Mouse (Mus musculus) MEL (cell line): Measurements from ENCODE around the gene Esx1. TPM values are rescaled to one million over a fixed set of nuclear protein-coding genes. Genes with fewer than 3 reads are reported as not detected.
A peak's percentile ranks its signal among the peaks of the same experiment; 100 is the strongest.

Source experiments
- DNase-seq: peaks from one replicate; pipeline ENCODE4 v3.0.0; 2011; ENCODE audit warnings: low read depth, low spot score
- H3K27ac ChIP-seq: 2 replicates; pipeline ENCODE4 v1.5.1; 2012; ENCODE audit warnings: low read depth, mild to moderate bottlenecking, control low read depth, low read length, moderate library complexity; ENCODE audit not compliant: control insufficient read depth
- H3K27me3 ChIP-seq, 2 experiments: fragments of 150-350 bp in 1 of 2; sonication (generic) in 1 of 2; 2 replicates each; pipeline ENCODE4 v1.6.1; 2012; ENCODE audit warnings: low read length in 2 of 2, mild to moderate bottlenecking in 2 of 2, improper control_type of control experiment in 1 of 2, moderate library complexity in 1 of 2; ENCODE audit not compliant: insufficient read depth in 2 of 2, control insufficient read depth in 1 of 2
- H3K36me3 ChIP-seq, 2 experiments: 2 replicates each; pipeline ENCODE4 v1.6.1; 2012 to 2014; ENCODE audit warnings: low read length in 2 of 2, improper control_type of control experiment in 1 of 2, inconsistent platforms in 1 of 2, mild to moderate bottlenecking in 1 of 2; ENCODE audit not compliant: insufficient read depth in 2 of 2, control insufficient read depth in 1 of 2
- H3K4me1 ChIP-seq, 2 experiments: fragments of 150-350 bp in 1 of 2; sonication (generic) in 1 of 2; 2 replicates each; pipeline ENCODE4 v1.6.1; 2012; ENCODE audit warnings: low read length in 2 of 2, improper control_type of control experiment in 1 of 2, mild to moderate bottlenecking in 1 of 2; ENCODE audit not compliant: insufficient read depth in 2 of 2, control insufficient read depth in 1 of 2
- H3K4me3 ChIP-seq, 2 experiments: fragments of 150-350 bp in 1 of 2; sonication (generic) in 1 of 2; 2 replicates each; pipeline ENCODE4 v1.5.1; 2012; ENCODE audit warnings: low read depth in 2 of 2, low read length in 2 of 2, mild to moderate bottlenecking in 2 of 2, moderate library complexity in 2 of 2, control low read depth in 1 of 2, improper control_type of control experiment in 1 of 2; ENCODE audit not compliant: control insufficient read depth in 1 of 2, insufficient read depth in 1 of 2
- H3K79me2 ChIP-seq: 2 replicates; pipeline ENCODE4 v1.6.1; 2012; ENCODE audit warnings: mild to moderate bottlenecking, low read length, moderate library complexity; ENCODE audit not compliant: control insufficient read depth, poor library complexity, insufficient read depth
- H3K9ac ChIP-seq: 2 replicates; pipeline ENCODE4 v1.6.1; 2012; ENCODE audit warnings: low read depth, mild to moderate bottlenecking, control low read depth, low read length, moderate library complexity; ENCODE audit not compliant: control insufficient read depth, poor library complexity, severe bottlenecking
- H3K9me3 ChIP-seq: fragments of 150-350 bp; sonication (generic); replicated peaks from 2 replicates; pipeline ENCODE4 v1.6.1; 2012; ENCODE audit warnings: mild to moderate bottlenecking, low read length, improper control_type of control experiment, moderate library complexity; ENCODE audit not compliant: insufficient read depth
- BHLHE40 ChIP-seq: IDR thresholded peaks from 2 replicates; pipeline ENCODE4 v1.6.1; 2012; ENCODE audit warnings: low read depth, mild to moderate bottlenecking, inconsistent platforms, low read length, improper control_type of control experiment, borderline replicate concordance
- CHD1 ChIP-seq: IDR thresholded peaks from 2 replicates; pipeline ENCODE4 v1.6.1; 2012; ENCODE audit warnings: low read depth, mild to moderate bottlenecking, inconsistent platforms, low read length, improper control_type of control experiment
- CHD2 ChIP-seq: IDR thresholded peaks from 2 replicates; pipeline ENCODE4 v1.6.1; 2011; ENCODE audit warnings: low read length, improper control_type of control experiment
- CTCF ChIP-seq, 3 experiments: IDR thresholded peaks in 2 of 3; conservative IDR thresholded peaks in 1 of 3; 2 replicates each; pipeline ENCODE4 v1.5.1; 2011 to 2012; ENCODE audit warnings: low read length in 3 of 3, low read depth in 2 of 3, mild to moderate bottlenecking in 2 of 3, improper control_type of control experiment in 1 of 3, inconsistent platforms in 1 of 3, mixed read lengths in 1 of 3, moderate library complexity in 1 of 3; ENCODE audit not compliant: control insufficient read depth in 1 of 3, insufficient read depth in 1 of 3, poor library complexity in 1 of 3, severe bottlenecking in 1 of 3
- E2F4 ChIP-seq: IDR thresholded peaks from 2 replicates; pipeline ENCODE4 v1.6.1; 2011; ENCODE audit warnings: low read depth, low read length, improper control_type of control experiment, borderline replicate concordance
- ELF1 ChIP-seq: IDR thresholded peaks from 2 replicates; pipeline ENCODE4 v1.6.1; 2014; ENCODE audit warnings: low read depth, mild to moderate bottlenecking, inconsistent platforms, low read length, improper control_type of control experiment, moderate library complexity
- EP300 ChIP-seq, 2 experiments: IDR thresholded peaks; 2 replicates each; pipeline ENCODE4 v1.6.1; 2011; ENCODE audit warnings: improper control_type of control experiment in 2 of 2, low read length in 2 of 2, low read depth in 1 of 2, mild to moderate bottlenecking in 1 of 2
- ETS1 ChIP-seq: IDR thresholded peaks from 2 replicates; pipeline ENCODE4 v1.6.1; 2012; ENCODE audit warnings: low read depth, mild to moderate bottlenecking, inconsistent platforms, low read length, improper control_type of control experiment, moderate library complexity
- GABPA ChIP-seq: IDR thresholded peaks from 2 replicates; pipeline ENCODE4 v1.6.1; 2012; ENCODE audit warnings: low read depth, mild to moderate bottlenecking, inconsistent platforms, low read length, improper control_type of control experiment, moderate library complexity
- GATA1 ChIP-seq: IDR thresholded peaks from 2 replicates; pipeline ENCODE4 v1.6.1; 2011; ENCODE audit warnings: low read depth, low read length, improper control_type of control experiment
- HCFC1 ChIP-seq: IDR thresholded peaks from 2 replicates; pipeline ENCODE4 v1.6.1; 2012; ENCODE audit warnings: low read depth, mild to moderate bottlenecking, inconsistent platforms, low read length, improper control_type of control experiment, moderate library complexity
- JUND ChIP-seq: IDR thresholded peaks from 2 replicates; pipeline ENCODE4 v1.6.1; 2011; ENCODE audit warnings: low read depth, mild to moderate bottlenecking, improper control_type of control experiment, low read length
- KAT2A ChIP-seq: conservative IDR thresholded peaks from 2 replicates; pipeline ENCODE4 v1.6.1; 2012; ENCODE audit warnings: low read depth, low read length, improper control_type of control experiment, inconsistent platforms
- MAFK ChIP-seq: IDR thresholded peaks from 2 replicates; pipeline ENCODE4 v1.6.1; 2011; ENCODE audit warnings: low read depth, mild to moderate bottlenecking, low read length, improper control_type of control experiment, borderline replicate concordance
- MAZ ChIP-seq: IDR thresholded peaks from 2 replicates; pipeline ENCODE4 v1.6.1; 2012; ENCODE audit warnings: low read depth, mild to moderate bottlenecking, inconsistent platforms, low read length, improper control_type of control experiment
- MEF2A ChIP-seq: IDR thresholded peaks from 2 replicates; pipeline ENCODE4 v1.6.1; 2014; ENCODE audit warnings: low read depth, mild to moderate bottlenecking, inconsistent platforms, low read length, improper control_type of control experiment; ENCODE audit not compliant: poor library complexity, insufficient replicate concordance, severe bottlenecking; ENCODE audit errors: extremely low read depth
- MXI1 ChIP-seq: IDR thresholded peaks from 2 replicates; pipeline ENCODE4 v1.6.1; 2011; ENCODE audit warnings: mild to moderate bottlenecking, low read depth, low read length, improper control_type of control experiment
- NELFE ChIP-seq: IDR thresholded peaks from 2 replicates; pipeline ENCODE4 v1.6.1; 2011; ENCODE audit warnings: low read depth, low read length, improper control_type of control experiment
- NRF1 ChIP-seq: IDR thresholded peaks from 2 replicates; pipeline ENCODE4 v1.6.1; 2014; ENCODE audit warnings: low read depth, mild to moderate bottlenecking, inconsistent platforms, low read length, improper control_type of control experiment, moderate library complexity; ENCODE audit not compliant: poor library complexity, insufficient read depth, severe bottlenecking
- POLR2A ChIP-seq, 2 experiments: IDR thresholded peaks; 2 replicates each; pipeline ENCODE4 v1.6.1; 2011 to 2012; ENCODE audit warnings: low read length in 2 of 2, mild to moderate bottlenecking in 2 of 2, control low read depth in 1 of 2, improper control_type of control experiment in 1 of 2, low read depth in 1 of 2, moderate library complexity in 1 of 2; ENCODE audit not compliant: control insufficient read depth in 1 of 2, insufficient read depth in 1 of 2, poor library complexity in 1 of 2
- POLR2AphosphoS2 ChIP-seq: IDR thresholded peaks from 2 replicates; pipeline ENCODE4 v1.6.1; 2011; ENCODE audit warnings: low read length, improper control_type of control experiment
- POLR2AphosphoS5 ChIP-seq: IDR thresholded peaks from 2 replicates; pipeline ENCODE4 v1.6.1; 2012; ENCODE audit warnings: low read depth, borderline replicate concordance, mild to moderate bottlenecking, inconsistent platforms, low read length, moderate library complexity, mixed read lengths
- RAD21 ChIP-seq: IDR thresholded peaks from 2 replicates; pipeline ENCODE4 v1.6.1; 2011; ENCODE audit warnings: mild to moderate bottlenecking, low read depth, low read length, improper control_type of control experiment
- SIN3A ChIP-seq: IDR thresholded peaks from 2 replicates; pipeline ENCODE4 v1.6.1; 2012; ENCODE audit warnings: low read length, improper control_type of control experiment, inconsistent platforms
- SMC3 ChIP-seq: IDR thresholded peaks from 2 replicates; pipeline ENCODE4 v1.6.1; 2011; ENCODE audit warnings: low read depth, low read length, improper control_type of control experiment
- TBP ChIP-seq: IDR thresholded peaks from 2 replicates; pipeline ENCODE4 v1.8.0; 2011; ENCODE audit warnings: low read depth, low read length, improper control_type of control experiment
- TCF12 ChIP-seq: IDR thresholded peaks from 2 replicates; pipeline ENCODE4 v1.6.1; 2014; ENCODE audit warnings: low read depth, mild to moderate bottlenecking, inconsistent platforms, low read length, improper control_type of control experiment, moderate library complexity
- UBTF ChIP-seq: IDR thresholded peaks from 2 replicates; pipeline ENCODE4 v1.6.1; 2012; ENCODE audit warnings: low read depth, mild to moderate bottlenecking, inconsistent platforms, low read length, improper control_type of control experiment, moderate library complexity, borderline replicate concordance; ENCODE audit not compliant: insufficient read depth
- USF1 ChIP-seq: IDR thresholded peaks from 2 replicates; pipeline ENCODE4 v1.6.1; 2014; ENCODE audit warnings: low read depth, mild to moderate bottlenecking, inconsistent platforms, low read length, improper control_type of control experiment, moderate library complexity
- USF2 ChIP-seq, 2 experiments: IDR thresholded peaks; 2 replicates each; pipeline ENCODE4 v1.6.1; 2011 to 2012; ENCODE audit warnings: improper control_type of control experiment in 2 of 2, low read length in 2 of 2, borderline replicate concordance in 1 of 2, inconsistent platforms in 1 of 2, low read depth in 1 of 2, mild to moderate bottlenecking in 1 of 2; ENCODE audit not compliant: insufficient read depth in 1 of 2
- ZMIZ1 ChIP-seq: IDR thresholded peaks from 2 replicates; pipeline ENCODE4 v1.6.1; 2012; ENCODE audit warnings: low read depth, mild to moderate bottlenecking, inconsistent platforms, low read length, improper control_type of control experiment, moderate library complexity
- polyA plus RNA-seq, 2 experiments: library from polyadenylated mRNA; stranded (reverse) in 1 of 2; unstranded in 1 of 2; fragments of >175 nt in 1 of 2; fragments of >200 nt in 1 of 2; gene quantifications; 2 replicates each; pipeline versions ENCODE4 v1.2.1 to v1.2.4; 2012; ENCODE audit warnings: low replicate concordance in 2 of 2, low read depth in 1 of 2; ENCODE audit not compliant: insufficient read length in 2 of 2, insufficient read depth in 1 of 2, missing spikeins in 1 of 2
- total RNA-seq: library from RNA; depleted of rRNA; stranded (reverse); fragments of 300-350 nt; gene quantifications from 2 replicates; pipeline ENCODE4 v1.2.3, GENCODE M21; 2012; rRNA removed

Gene Esx1
- total RNA-seq: not detected in 2 replicates
- not detected for polyA plus RNA-seq

DNA sequence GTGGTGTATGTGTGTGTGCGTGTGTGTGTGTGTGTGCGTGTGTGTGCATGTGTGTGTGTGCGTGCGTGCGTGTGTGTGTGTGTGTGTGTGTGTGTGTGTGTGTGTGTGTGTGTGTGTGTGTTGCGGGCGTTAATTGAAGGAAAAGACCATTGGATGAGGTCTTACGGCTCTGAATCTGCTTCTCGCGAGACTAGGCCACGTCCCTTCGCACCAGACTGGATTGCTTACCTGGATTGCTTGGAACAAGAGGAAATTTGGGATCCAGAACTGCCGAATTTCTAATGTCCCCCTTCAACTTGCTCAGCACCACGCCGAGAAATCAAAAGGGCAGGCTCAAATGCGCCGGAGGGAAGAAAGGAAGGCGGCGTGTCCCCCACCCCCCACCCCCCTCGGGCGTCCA lies at the start of gene Esx1:
TSS of gene Esx1 (minus strand) at position 366 of the 400 bp plus-strand sequence.
- no peak within 1 kb of the TSS for H3K4me3 ChIP-seq

DNA sequence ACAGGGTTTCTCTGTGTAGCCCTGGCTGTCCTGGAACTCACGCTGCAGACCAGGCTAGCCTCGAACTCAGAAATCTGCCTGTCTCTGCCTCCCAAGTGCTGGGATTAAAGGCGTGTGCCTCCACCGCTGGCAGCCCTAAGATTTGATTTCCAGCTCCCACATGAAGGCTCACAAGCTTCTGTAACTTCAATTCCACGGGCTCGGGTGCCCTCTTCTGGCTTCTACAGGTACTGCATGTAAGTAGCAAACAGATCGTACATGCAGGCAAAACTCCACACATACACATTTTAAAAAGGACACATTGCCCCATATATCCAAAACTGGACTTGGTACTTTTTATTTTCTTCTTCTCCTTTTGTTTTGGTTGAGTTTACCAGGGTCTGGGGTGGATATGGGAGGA lies 48.1 kb upstream of the Esx1 start:
- DNase-seq: peak; percentile 77
- H3K27me3 ChIP-seq: no peaks in the 10 kb centered on the region
- no peaks in the 10 kb centered on the region for H3K9me3 ChIP-seq
- H3K4me1 ChIP-seq: peaks cover 5 to 42% of the 10 kb centered on the region in 2 experiments
- no peak overlapping the region for H3K27ac ChIP-seq
- no peaks in the 10 kb centered on the region for H3K79me2 ChIP-seq
- H3K4me3 ChIP-seq: no peak overlapping the region
- H3K9ac ChIP-seq: no peak overlapping the region
- H3K36me3 ChIP-seq: peaks cover 0 to 36% of the 10 kb centered on the region in 2 experiments; a peak in 2 of 4 replicates
- TF ChIP-seq RAD21: peak; percentile 70
- no peak for TF ChIP-seq TBP
- TF ChIP-seq SMC3: peak; percentile 43; the same call in 1 of the 2 replicates
- TF ChIP-seq UBTF: no peak
- TF ChIP-seq TCF12: no peak
- TF ChIP-seq USF2 (IDR thresholded peaks at IDR 0.05; ENCODE audit: borderline replicate concordance in 1 of 2, insufficient read depth in 1 of 2, low read depth in 1 of 2, low read length in 2 of 2): no peak
- TF ChIP-seq GATA1: no peak
- no peak for TF ChIP-seq HCFC1
- no peak for TF ChIP-seq SIN3A
- no peak for TF ChIP-seq MXI1
- no peak for TF ChIP-seq BHLHE40
- TF ChIP-seq MEF2A: no peak
- no peak for TF ChIP-seq USF1
- no peak for TF ChIP-seq ZMIZ1
- no peak for TF ChIP-seq ETS1
- no peak for TF ChIP-seq JUND
- no peak for TF ChIP-seq KAT2A
- peak; percentile 67 to 70 (median 69) for TF ChIP-seq CTCF (IDR thresholded peaks at IDR 0.05 in 2 of 3, conservative IDR thresholded peaks at IDR 0.05 in 1 of 3; ENCODE audit: control insufficient read depth in 1 of 3, insufficient read depth in 1 of 3, low read depth in 2 of 3, low read length in 3 of 3, poor library complexity in 1 of 3, severe bottlenecking in 1 of 3)
- no peak for TF ChIP-seq POLR2AphosphoS2
- no peak for TF ChIP-seq CHD1
- no peak for TF ChIP-seq CHD2
- no peak for TF ChIP-seq POLR2AphosphoS5
- no peak for TF ChIP-seq NELFE

More for the DNA sequence above, at the start of gene Esx1:
- no peaks in the 10 kb centered on the region for H3K9me3 ChIP-seq
- DNase-seq: no peak
- no peak within 1 kb of the TSS for H3K27ac ChIP-seq
- no peak within 1 kb of the TSS for H3K9ac ChIP-seq
- no peaks in the 10 kb centered on the region; a peak in 1 of 4 replicates for H3K27me3 ChIP-seq
- TF ChIP-seq GABPA (no peak), SIN3A (no peak), NRF1 (no peak), GATA1 (no peak), USF2 (IDR thresholded peaks at IDR 0.05; ENCODE audit: borderline replicate concordance in 1 of 2, insufficient read depth in 1 of 2, low read depth in 1 of 2, low read length in 2 of 2) (no peak), POLR2AphosphoS5 (no peak), MAFK (no peak), E2F4 (no peak), JUND (no peak), POLR2A (IDR thresholded peaks at IDR 0.05; ENCODE audit: control insufficient read depth in 1 of 2, insufficient read depth in 1 of 2, low read depth in 1 of 2, low read length in 2 of 2, poor library complexity in 1 of 2) (no peak), CHD1 (no peak), TCF12 (no peak), USF1 (no peak), CTCF (IDR thresholded peaks at IDR 0.05 in 2 of 3, conservative IDR thresholded peaks at IDR 0.05 in 1 of 3; ENCODE audit: control insufficient read depth in 1 of 3, insufficient read depth in 1 of 3, low read depth in 2 of 3, low read length in 3 of 3, poor library complexity in 1 of 3, severe bottlenecking in 1 of 3) (no peak), MAZ (no peak), UBTF (no peak), KAT2A (no peak), EP300 (IDR thresholded peaks at IDR 0.05; ENCODE audit: low read depth in 1 of 2, low read length in 2 of 2) (no peak), ELF1 (no peak)
- H3K79me2 ChIP-seq: no peaks in the 10 kb centered on the region
- H3K4me1 ChIP-seq: no peaks in the 10 kb centered on the region
- H3K36me3 ChIP-seq: no peaks in the 10 kb centered on the region
